Mouse (Mus musculus): ENCODE data around the gene Tigd3.

- TF ChIP-seq CTCF (IDR thresholded peaks at IDR 0.05; ENCODE audit: extremely low read depth, insufficient read depth, insufficient read length, insufficient replicate concordance) = no peak
- TF ChIP-seq POLR2A (IDR thresholded peaks at IDR 0.05; ENCODE audit: low read depth, low read length) = no peak
Observed at GRCm38 (mm10) chr19:5885838-5886237, 8.1 kb downstream of the Tigd3 start.
